Mouse (Mus musculus): ENCODE measurements around the gene Gm21981. TPM values are rescaled to one million over a fixed set of nuclear protein-coding genes. Genes with fewer than 3 reads are reported as not detected.

Gm21981 gene
- total RNA-seq, 4 experiments from 2014 or later = 0.67 to 2.2 (median 1.8) TPM

- no peak for DNase-seq
Observed at GRCm38 (mm10) chr17:47702548-47703345, 8.5 kb upstream of the Gm21981 start.

- DNase-seq = no peak
Observed at GRCm38 (mm10) chr17:47701793-47702192, 7.5 kb upstream of the Gm21981 start.

GRCm38 (mm10) chr17:47699055-47699454, 4.8 kb upstream of the Gm21981 start:
- no peak for DNase-seq

GRCm38 (mm10) chr17:47698156-47698555, 3.9 kb upstream of the Gm21981 start:
- no peak for DNase-seq

GRCm38 (mm10) chr17:47695337-47695710, 1.1 kb upstream of the Gm21981 start:
- no peak for DNase-seq

GRCm38 (mm10) chr17:47694503-47695336, 465 bp upstream of the Gm21981 start, which contains the start of gene Prickle4:
Gene Prickle4 (minus strand): TSS chr17:47694736.
- DNase-seq = peak; percentile 97

GRCm38 (mm10) chr17:47693671-47694441, 399 bp downstream of the Gm21981 start:
- DNase-seq = no peak

- no peak for DNase-seq
Observed at GRCm38 (mm10) chr17:47691650-47692049, 2.6 kb downstream of the Gm21981 start.

- DNase-seq = no peak
Observed at GRCm38 (mm10) chr17:47689894-47690293, 4.4 kb downstream of the Gm21981 start.

GRCm38 (mm10) chr17:47688608-47689575, 5.4 kb downstream of the Gm21981 start, which contains the start of gene Frs3:
Gene Frs3 (plus strand): TSS chr17:47689030.
- peak; percentile 68 for DNase-seq

GRCm38 (mm10) chr17:47688344-47688607, 6.0 kb downstream of the Gm21981 start, which contains the start of gene Tomm6:
Gene Tomm6 (minus strand): TSS chr17:47688386.
- no peak for DNase-seq

GRCm38 (mm10) chr17:47687409-47688343, 6.6 kb downstream of the Gm21981 start:
- peak; percentile 93 for DNase-seq

- no peak for DNase-seq
Observed at GRCm38 (mm10) chr17:47682836-47683235, 11.4 kb downstream of the Gm21981 start.

GRCm38 (mm10) chr17:47678702-47679101, 15.6 kb downstream of the Gm21981 start:
- no peak for DNase-seq

- no peak for DNase-seq
Observed at GRCm38 (mm10) chr17:47678238-47678637, 16.0 kb downstream of the Gm21981 start.

- DNase-seq = peak; percentile 41
Observed at GRCm38 (mm10) chr17:47676581-47676980, 17.7 kb downstream of the Gm21981 start.

- DNase-seq = peak; percentile 42
Observed at GRCm38 (mm10) chr17:47672311-47673111, 21.7 kb downstream of the Gm21981 start.

- DNase-seq = no peak
Observed at GRCm38 (mm10) chr17:47671988-47672310, 22.3 kb downstream of the Gm21981 start.

- DNase-seq = no peak
Observed at GRCm38 (mm10) chr17:47669166-47669565, 25.1 kb downstream of the Gm21981 start.

GRCm38 (mm10) chr17:47664474-47664873, 29.8 kb downstream of the Gm21981 start:
- no peak for DNase-seq

Measured in adrenal gland, adult 8-10 months (tissue).